Mouse (Mus musculus) bone marrow macrophage, adult 2 months (primary cell): ENCODE measurements around the gene Fgfr2. TPM values are rescaled to one million over a fixed set of nuclear protein-coding genes. Genes with fewer than 3 reads are reported as not detected.

Experiments used
- H3K27ac ChIP-seq: 2 replicates; pipeline ENCODE4 v1.5.1; 2012; ENCODE audit warnings: low read depth, low read length; ENCODE audit not compliant: insufficient read depth
- H3K4me1 ChIP-seq: 2 replicates; pipeline ENCODE4 v1.6.1; 2012; ENCODE audit warnings: low read length; ENCODE audit not compliant: control insufficient read depth, insufficient read depth
- H3K4me3 ChIP-seq: 2 replicates; pipeline ENCODE4 v1.5.1; 2012; ENCODE audit warnings: mild to moderate bottlenecking, low read length, moderate library complexity; ENCODE audit not compliant: insufficient read depth
- CTCF ChIP-seq: IDR thresholded peaks from 2 replicates; pipeline ENCODE4 v1.5.1; 2012; ENCODE audit warnings: low read depth, mild to moderate bottlenecking, low read length, moderate library complexity
- POLR2A ChIP-seq: IDR thresholded peaks from 2 replicates; pipeline ENCODE4 v1.6.1; 2012; ENCODE audit warnings: mild to moderate bottlenecking, low read depth, low read length, borderline replicate concordance
- polyA plus RNA-seq: library from polyadenylated mRNA; stranded (reverse); fragments of >200 nt; gene quantifications from 2 replicates; pipeline ENCODE4 v1.2.4, GENCODE M21; 2012; ENCODE audit not compliant: missing spikeins, insufficient read depth, insufficient read length

Gene Fgfr2
- polyA plus RNA-seq, 1 experiment = 0.27 TPM

- Histone ChIP-seq H3K4me1 (peaks cover 5% of the 10 kb centered on the region), H3K4me3 (no peak overlapping the region), H3K27ac (no peak overlapping the region)
- TF ChIP-seq POLR2A = no peak
- TF ChIP-seq CTCF = no peak
Measured at GRCm38 (mm10) chr7:130834299-130834698, 2288.9 kb downstream of the Fgfr2 start.

- Histone ChIP-seq H3K4me1 (no peaks in the 10 kb centered on the region), H3K4me3 (no peak overlapping the region), H3K27ac (no peak overlapping the region)
- no peak for TF ChIP-seq CTCF
- no peak for TF ChIP-seq POLR2A
Measured at GRCm38 (mm10) chr7:130831586-130831985, 2291.6 kb downstream of the Fgfr2 start.

- no peak for TF ChIP-seq POLR2A
- TF ChIP-seq CTCF = no peak
- H3K4me1 ChIP-seq = no peaks in the 10 kb centered on the region
- H3K4me3 ChIP-seq = no peak overlapping the region
- no peak overlapping the region for H3K27ac ChIP-seq
Measured at GRCm38 (mm10) chr7:130828475-130828874, 2294.7 kb downstream of the Fgfr2 start.

GRCm38 (mm10) chr7:130827844-130828403 is 2295.2 kb downstream of the Fgfr2 start:
- no peaks in the 10 kb centered on the region for H3K4me1 ChIP-seq
- H3K27ac ChIP-seq = no peak overlapping the region
- no peak overlapping the region for H3K4me3 ChIP-seq
- TF ChIP-seq POLR2A (no peak), CTCF (no peak)

GRCm38 (mm10) chr7:130827431-130827830 is 2295.7 kb downstream of the Fgfr2 start:
- no peak overlapping the region for H3K4me3 ChIP-seq

GRCm38 (mm10) chr7:130826343-130826742 is 2296.8 kb downstream of the Fgfr2 start:
- no peaks in the 10 kb centered on the region for H3K4me1 ChIP-seq
- no peak overlapping the region for H3K4me3 ChIP-seq
- TF ChIP-seq CTCF = no peak
- TF ChIP-seq POLR2A = no peak
- no peak overlapping the region for H3K27ac ChIP-seq

More at GRCm38 (mm10) chr7:130827431-130827830, 2295.7 kb downstream of the Fgfr2 start:
- Histone ChIP-seq H3K27ac (no peak overlapping the region), H3K4me1 (no peaks in the 10 kb centered on the region)
- TF ChIP-seq CTCF = 0 out of 2 replicates have a peak, but pooled peaks have one; percentile 25
- TF ChIP-seq POLR2A = no peak

GRCm38 (mm10) chr7:130823992-130824391 is 2299.2 kb downstream of the Fgfr2 start:
- H3K4me3 ChIP-seq = no peak overlapping the region
- H3K4me1 ChIP-seq = peaks cover 2% of the 10 kb centered on the region; the same call in 1 of the 2 replicates
- TF ChIP-seq POLR2A (no peak), CTCF (no peak)
- H3K27ac ChIP-seq = no peak overlapping the region

- H3K27ac ChIP-seq = no peak overlapping the region
- H3K4me1 ChIP-seq = peaks cover 14% of the 10 kb centered on the region
- TF ChIP-seq POLR2A (no peak), CTCF (no peak)
- no peak overlapping the region for H3K4me3 ChIP-seq
Measured at GRCm38 (mm10) chr7:130819624-130820023, 2303.5 kb downstream of the Fgfr2 start.

- Histone ChIP-seq H3K4me3 (no peak overlapping the region), H3K27ac (no peak overlapping the region), H3K4me1 (peaks cover 14% of the 10 kb centered on the region)
- TF ChIP-seq CTCF (no peak), POLR2A (no peak)
Measured at GRCm38 (mm10) chr7:130818813-130819212, 2304.3 kb downstream of the Fgfr2 start.

GRCm38 (mm10) chr7:130816243-130816642 is 2306.9 kb downstream of the Fgfr2 start:
- H3K27ac ChIP-seq = no peak overlapping the region
- TF ChIP-seq POLR2A = no peak
- TF ChIP-seq CTCF = no peak
- H3K4me1 ChIP-seq = peaks cover 14% of the 10 kb centered on the region
- H3K4me3 ChIP-seq = 0 out of 2 replicates have a peak overlapping the region, but pooled peaks have one; percentile 7

GRCm38 (mm10) chr7:130815601-130816000 is 2307.5 kb downstream of the Fgfr2 start:
- TF ChIP-seq CTCF (no peak), POLR2A (no peak)
- H3K4me3 ChIP-seq = no peak overlapping the region
- no peak overlapping the region for H3K27ac ChIP-seq
- peaks cover 14% of the 10 kb centered on the region for H3K4me1 ChIP-seq
